Mouse (Mus musculus): ENCODE data around the gene Serpinb12. TPM values are rescaled to one million over a fixed set of nuclear protein-coding genes. Genes with fewer than 3 reads are reported as not detected.

Serpinb12 gene
- total and polyA plus RNA-seq, 3 experiments, result not detected

GRCm38 (mm10) chr1:106933658-106934057 lies 591 bp upstream of the Serpinb12 start:
- TF ChIP-seq TBP (conservative IDR thresholded peaks at IDR 0.05; ENCODE audit: low read depth, low read length), result no peak
- TF ChIP-seq POLR2A (IDR thresholded peaks at IDR 0.05; ENCODE audit: low read depth, low read length), result no peak
- TF ChIP-seq ETS1 (conservative IDR thresholded peaks at IDR 0.05; ENCODE audit: low read depth, low read length), result no peak
- no peak for TF ChIP-seq MAX (IDR thresholded peaks at IDR 0.05; ENCODE audit: low read length)
- no peak for TF ChIP-seq NELFE (IDR thresholded peaks at IDR 0.05; ENCODE audit: low read depth, low read length)
- no peak for TF ChIP-seq UBTF (IDR thresholded peaks at IDR 0.05; ENCODE audit: low read depth, low read length)
- TF ChIP-seq RAD21 (IDR thresholded peaks at IDR 0.05; ENCODE audit: low read depth, low read length), result no peak
- no peak for TF ChIP-seq KAT2A (IDR thresholded peaks at IDR 0.05; ENCODE audit: insufficient replicate concordance, low read length)
- TF ChIP-seq MAFK (IDR thresholded peaks at IDR 0.05; ENCODE audit: insufficient replicate concordance, low read length), result no peak
- TF ChIP-seq USF1 (IDR thresholded peaks at IDR 0.05; ENCODE audit: low read depth, low read length), result no peak
- no peak for TF ChIP-seq IRF4 (IDR thresholded peaks at IDR 0.05; ENCODE audit: low read depth, low read length)
- no peak for TF ChIP-seq USF2 (conservative IDR thresholded peaks at IDR 0.05; ENCODE audit: low read depth, low read length)
- TF ChIP-seq CTCF (conservative IDR thresholded peaks at IDR 0.05 in 1 of 2, IDR thresholded peaks at IDR 0.05 in 1 of 2; ENCODE audit: low read depth in 2 of 2, low read length in 2 of 2), result no peak
- no peak for TF ChIP-seq CHD1 (IDR thresholded peaks at IDR 0.05; ENCODE audit: low read depth, low read length)
- Histone ChIP-seq H3K4me1 (ENCODE audit: control insufficient read depth in 1 of 2, insufficient read depth in 2 of 2) (peaks cover 0 to 5% of the 10 kb centered on the region in 2 experiments; a peak in 1 of 4 replicates), H3K79me2 (replicated peaks; ENCODE audit: control insufficient read depth, extremely low read depth, insufficient read depth, poor library complexity, severe bottlenecking) (no peaks in the 10 kb centered on the region), H3K9ac (ENCODE audit: insufficient read depth, low read depth) (no peak overlapping the region), H3K27ac (ENCODE audit: insufficient read depth, low read depth) (no peak overlapping the region), H3K36me3 (replicated peaks in 1 of 2; ENCODE audit: control insufficient read depth in 1 of 2, insufficient read depth in 1 of 2, low read length in 1 of 2) (no peaks in the 10 kb centered on the region), H3K4me2 (ENCODE audit: insufficient read depth, low read depth, poor library complexity, severe bottlenecking) (no peak overlapping the region), H3K27me3 (replicated peaks) (peaks cover 4% of the 10 kb centered on the region), H3K4me3 (replicated peaks in 1 of 3; ENCODE audit: low read depth in 2 of 3, low read length in 2 of 3, poor library complexity in 1 of 3) (no peak overlapping the region), H3K9me3 (replicated peaks; ENCODE audit: low read length) (no peaks in the 10 kb centered on the region)
- in situ Hi-C loops (cut with MboI; ENCODE audit: low pct_ligation_motif_present, low pct_unique_long_range_greater_than_20kb, low sequenced_read_pairs) (no loop called here), dilution Hi-C loops (cut with MboI; ENCODE audit: extremely low pct_ligation_motif_present, extremely low pct_unique_long_range_greater_than_20kb, low sequenced_read_pairs) (no loop called here)
- no peak for DNase-seq (ENCODE audit: extremely low read depth)

- peaks cover 1% of the 10 kb centered on the region for H3K27me3 ChIP-seq (replicated peaks)
- in situ Hi-C loops (cut with MboI; ENCODE audit: low pct_ligation_motif_present, low pct_unique_long_range_greater_than_20kb, low sequenced_read_pairs), result no loop called here
These were observed 13.0 kb downstream of the Serpinb12 start for GRCm38 (mm10) chr1:106947217-106947616.

More at GRCm38 (mm10) chr1:106947217-106947616, 13.0 kb downstream of the Serpinb12 start:
- Histone ChIP-seq H3K9ac (ENCODE audit: insufficient read depth, low read depth) (no peak overlapping the region), H3K27ac (ENCODE audit: insufficient read depth, low read depth) (no peak overlapping the region), H3K79me2 (replicated peaks; ENCODE audit: control insufficient read depth, extremely low read depth, insufficient read depth, poor library complexity, severe bottlenecking) (no peaks in the 10 kb centered on the region), H3K36me3 (replicated peaks in 1 of 2; ENCODE audit: control insufficient read depth in 1 of 2, insufficient read depth in 1 of 2, low read length in 1 of 2) (no peaks in the 10 kb centered on the region), H3K9me3 (replicated peaks; ENCODE audit: low read length) (peaks cover 3% of the 10 kb centered on the region), H3K4me2 (ENCODE audit: insufficient read depth, low read depth, poor library complexity, severe bottlenecking) (no peak overlapping the region), H3K4me1 (ENCODE audit: control insufficient read depth in 1 of 2, insufficient read depth in 2 of 2) (no peaks in the 10 kb centered on the region), H3K4me3 (replicated peaks in 1 of 3; ENCODE audit: low read depth in 2 of 3, low read length in 2 of 3, poor library complexity in 1 of 3) (no peak overlapping the region)
- TF ChIP-seq USF2 (conservative IDR thresholded peaks at IDR 0.05; ENCODE audit: low read depth, low read length), result no peak
- no peak for TF ChIP-seq MEF2A (IDR thresholded peaks at IDR 0.05; ENCODE audit: borderline replicate concordance, low read depth, low read length)
- TF ChIP-seq USF1 (IDR thresholded peaks at IDR 0.05; ENCODE audit: low read depth, low read length), result no peak
- TF ChIP-seq SMC3 (IDR thresholded peaks at IDR 0.05; ENCODE audit: low read depth, low read length), result no peak
- TF ChIP-seq ZC3H11A (IDR thresholded peaks at IDR 0.05; ENCODE audit: low read depth, low read length), result no peak
- no peak for TF ChIP-seq NELFE (IDR thresholded peaks at IDR 0.05; ENCODE audit: low read depth, low read length)
- no peak for TF ChIP-seq SIN3A (IDR thresholded peaks at IDR 0.05; ENCODE audit: low read length)
- dilution Hi-C loops (cut with MboI; ENCODE audit: extremely low pct_ligation_motif_present, extremely low pct_unique_long_range_greater_than_20kb, low sequenced_read_pairs), result no loop called here
- no peak for DNase-seq (ENCODE audit: extremely low read depth)
